Mouse (Mus musculus): ENCODE measurements around the gene Tcp11.

- no peak for TF ChIP-seq CTCF (IDR thresholded peaks at IDR 0.05; ENCODE audit: extremely low read depth, insufficient read length, insufficient replicate concordance, low read depth, low read length)
- TF ChIP-seq POLR2A (IDR thresholded peaks at IDR 0.05; ENCODE audit: low read depth, low read length) = no peak
Measured at GRCm38 (mm10) chr17:28080045-28080816, at the start of gene Tcp11.

All from small intestine, adult 2 months (tissue).